In genomic region chr19:55556168-55556999, GRCm38 (mm10) we compare ENCODE assay signal across 8 mouse cellular contexts.
DNase-seq lines count a peak whose midpoint lies in the region; ATAC-seq lines count a peak whose summit lies in the region.

No protein-coding gene starts in this region.

- 27% methylated on average over 21 of the region's 21 CpGs for WGBS in intestine, embryonic 16.5 days
- WGBS in midbrain, embryonic 15.5 days = 8% methylated on average over 20 of the region's 21 CpGs

- intact Hi-C loops in left cerebral cortex, postnatal 14 days (cut with DNase I) = no loop called here

- 0 out of 2 replicates have a peak overlapping the region, but pooled peaks have one; percentile 2 for H3K9ac ChIP-seq in intestine, embryonic 16.5 days (ENCODE audit: low read depth, low read length)
- H3K9ac ChIP-seq in midbrain, embryonic 15.5 days = no peak overlapping the region

- no peaks in the 10 kb centered on the region for H3K9me3 ChIP-seq in intestine, embryonic 16.5 days (ENCODE audit: control insufficient read depth, low read length)
- H3K9me3 ChIP-seq in midbrain, embryonic 15.5 days = no peaks in the 10 kb centered on the region

- no peaks in the 10 kb centered on the region for H3K36me3 ChIP-seq in intestine, embryonic 16.5 days (ENCODE audit: control insufficient read depth, insufficient read depth, low read length)
- H3K36me3 ChIP-seq in midbrain, embryonic 15.5 days (replicated peaks) = no peaks in the 10 kb centered on the region

- peak overlapping the region; percentile 42 for H3K4me2 ChIP-seq in intestine, embryonic 16.5 days (ENCODE audit: low read depth, low read length)
- H3K4me2 ChIP-seq in midbrain, embryonic 15.5 days = peak overlapping the region; percentile 21

- H3K4me3 ChIP-seq in intestine, embryonic 16.5 days (ENCODE audit: low read length) = peak overlapping the region; percentile 18; the same call in 1 of the 2 replicates
- no peak overlapping the region for H3K4me3 ChIP-seq in midbrain, embryonic 15.5 days

- peak; percentile 26 to 54 for DNase-seq in adrenal gland, adult (ENCODE audit: inconsistent age in 2 of 2, low spot score in 1 of 2)
- DNase-seq in adrenal gland, postnatal 25 days = no peak
- DNase-seq in WW6 (ENCODE audit: low read depth, low spot score) = peak; percentile 61
- peak; percentile 64 for DNase-seq in forelimb bud, embryonic 11.5 days (ENCODE audit: low read depth, low spot score)
- DNase-seq in left cerebral cortex, postnatal 14 days (ENCODE audit: low spot score in 2 of 2) = peak; percentile 56 to 69
- peak; percentile 59 for DNase-seq in yolk sac, embryonic 10.5 days (ENCODE audit: low spot score)

- ATAC-seq in intestine, embryonic 16.5 days = peak; percentile 78
- ATAC-seq in midbrain, embryonic 15.5 days (replicated peaks) = peak; percentile 95

- no peaks in the 10 kb centered on the region for H3K27me3 ChIP-seq in intestine, embryonic 16.5 days (replicated peaks; ENCODE audit: control insufficient read depth, insufficient read depth, low read length)
- peaks cover 8% of the 10 kb centered on the region; the same call in 1 of the 2 replicates for H3K27me3 ChIP-seq in midbrain, embryonic 15.5 days (replicated peaks)

- peaks cover 17% of the 10 kb centered on the region for H3K4me1 ChIP-seq in intestine, embryonic 16.5 days (ENCODE audit: control insufficient read depth, insufficient read depth, low read length)
- H3K4me1 ChIP-seq in midbrain, embryonic 15.5 days = peaks cover 13% of the 10 kb centered on the region

- peak overlapping the region; percentile 16; the same call in 1 of the 2 replicates for H3K27ac ChIP-seq in intestine, embryonic 16.5 days (ENCODE audit: low read length)
- H3K27ac ChIP-seq in midbrain, embryonic 15.5 days = peak overlapping the region; percentile 60
